Mouse (Mus musculus) neural tube, embryonic 14.5 days (tissue): Measurements from ENCODE around the gene Itgb2l. TPM values are rescaled to one million over a fixed set of nuclear protein-coding genes. Genes with fewer than 3 reads are reported as not detected.

ENCODE experiments used
- ATAC-seq: fragments of 200-750 bp; cut with Nextera tagmentation; 2 replicates; pipeline ENCODE4 v1.8.0; 2017; ENCODE audit warnings: low read depth, mild to moderate bottlenecking, moderate TSS enrichment, moderate library complexity
- H3K27ac ChIP-seq: fragments of 300-500 bp; sonication (generic); 2 replicates; pipeline ENCODE4 v1.5.1; 2014; ENCODE audit warnings: low read depth, mild to moderate bottlenecking, control low read depth, low read length, moderate library complexity, mixed read lengths
- H3K27me3 ChIP-seq: fragments of 300-500 bp; sonication (generic); 2 replicates; pipeline ENCODE4 v1.6.1; 2014; ENCODE audit warnings: low read length; ENCODE audit not compliant: control insufficient read depth, insufficient read depth
- H3K36me3 ChIP-seq: fragments of 300-500 bp; sonication (generic); 2 replicates; pipeline ENCODE4 v1.6.1; 2014; ENCODE audit warnings: low read length, mixed read lengths; ENCODE audit not compliant: control insufficient read depth, insufficient read depth
- H3K4me1 ChIP-seq: fragments of 300-500 bp; sonication (generic); 2 replicates; pipeline ENCODE4 v1.6.1; 2014; ENCODE audit warnings: low read length; ENCODE audit not compliant: control insufficient read depth, insufficient read depth
- H3K4me2 ChIP-seq: fragments of 300-500 bp; sonication (generic); 2 replicates; pipeline ENCODE4 v1.6.1; 2014; ENCODE audit warnings: mild to moderate bottlenecking, low read depth, low read length, control low read depth
- H3K4me3 ChIP-seq: fragments of 300-500 bp; sonication (generic); 2 replicates; pipeline ENCODE4 v1.5.1; 2014; ENCODE audit warnings: low read depth, low read length, control low read depth, mixed read lengths
- H3K9ac ChIP-seq: fragments of 300-500 bp; sonication (generic); replicated peaks from 2 replicates; pipeline ENCODE4 v1.6.1; 2014; ENCODE audit warnings: low read depth, mild to moderate bottlenecking, control low read depth, low read length, mixed read lengths
- H3K9me3 ChIP-seq: fragments of 300-500 bp; sonication (generic); 2 replicates; pipeline ENCODE4 v1.6.1; 2016; ENCODE audit warnings: low read length; ENCODE audit not compliant: control insufficient read depth
- WGBS: fragments of 180-500 bp; shearing (Covaris S2); extraction: QIAGEN DNeasy Blood & Tissue Kit; methylation state at CpG from one replicate; pipeline ENCODE4 v1.1.7; 2014; 5-methylcytosine and 5-hydroxymethylcytosine counted together
- polyA plus RNA-seq: library from polyadenylated mRNA; unstranded; fragments of >200 nt; fragmentation: Nextera tagmentation; extraction: Ambion mirVana; gene quantifications from 2 replicates; pipeline ENCODE4 v1.2.1, GENCODE M21; 2014

Itgb2l gene
- 0.15 TPM in 1 of 2 replicates, not detected in the other for polyA plus RNA-seq

- Histone ChIP-seq H3K9ac (no peak within 1 kb of the TSS), H3K27me3 (no peaks in the 10 kb centered on the region), H3K4me1 (no peaks in the 10 kb centered on the region; the same call in 1 of the 2 replicates), H3K9me3 (no peaks in the 10 kb centered on the region), H3K27ac (no peak within 1 kb of the TSS), H3K4me2 (no peak within 1 kb of the TSS), H3K36me3 (no peaks in the 10 kb centered on the region), H3K4me3 (no peak within 1 kb of the TSS)
- no peak for ATAC-seq
- WGBS: 89% methylated on average over 2 of the region's 2 CpGs
These were observed at the start of gene Itgb2l for GRCm38 (mm10) chr16:96443468-96443867. Gene Itgb2l (minus strand): TSS chr16:96443619.

DNA sequence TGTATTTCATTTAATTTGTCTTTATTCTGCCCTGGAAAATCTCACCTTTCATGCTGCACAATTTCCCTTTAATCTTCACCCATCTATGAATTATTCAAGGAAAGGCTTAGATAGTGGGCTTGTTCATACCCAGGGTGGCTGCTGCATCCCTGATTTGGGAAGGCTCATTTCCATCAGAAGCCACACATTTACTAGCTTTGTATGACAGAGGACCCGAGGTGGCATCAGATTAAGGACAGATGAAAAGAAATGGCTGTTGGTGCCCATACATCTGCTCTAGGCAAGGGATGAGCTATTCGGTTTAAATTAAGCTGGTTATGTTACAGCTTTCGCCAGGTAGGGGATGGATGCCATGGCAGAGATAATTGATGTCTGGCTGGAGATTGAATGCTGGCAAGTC, 48.1 kb upstream of the Itgb2l start:
- ATAC-seq: no peak
- H3K36me3 ChIP-seq: no peaks in the 10 kb centered on the region
- 70% methylated on average over 3 of the region's 3 CpGs for WGBS
- no peak overlapping the region for H3K4me2 ChIP-seq
- no peak overlapping the region for H3K9ac ChIP-seq
- H3K4me3 ChIP-seq: no peak overlapping the region
- H3K4me1 ChIP-seq: no peaks in the 10 kb centered on the region
- H3K27me3 ChIP-seq: no peaks in the 10 kb centered on the region
- no peaks in the 10 kb centered on the region for H3K9me3 ChIP-seq
- H3K27ac ChIP-seq: no peak overlapping the region

- Histone ChIP-seq H3K27me3 (no peaks in the 10 kb centered on the region), H3K9me3 (no peaks in the 10 kb centered on the region), H3K4me1 (no peaks in the 10 kb centered on the region), H3K36me3 (no peaks in the 10 kb centered on the region), H3K4me3 (no peak overlapping the region), H3K27ac (no peak overlapping the region), H3K9ac (no peak overlapping the region), H3K4me2 (no peak overlapping the region)
- WGBS: 74% methylated on average over 5 of the region's 5 CpGs
- no peak for ATAC-seq
These were observed 44.6 kb upstream of the Itgb2l start for GRCm38 (mm10) chr16:96488038-96488437.

DNA sequence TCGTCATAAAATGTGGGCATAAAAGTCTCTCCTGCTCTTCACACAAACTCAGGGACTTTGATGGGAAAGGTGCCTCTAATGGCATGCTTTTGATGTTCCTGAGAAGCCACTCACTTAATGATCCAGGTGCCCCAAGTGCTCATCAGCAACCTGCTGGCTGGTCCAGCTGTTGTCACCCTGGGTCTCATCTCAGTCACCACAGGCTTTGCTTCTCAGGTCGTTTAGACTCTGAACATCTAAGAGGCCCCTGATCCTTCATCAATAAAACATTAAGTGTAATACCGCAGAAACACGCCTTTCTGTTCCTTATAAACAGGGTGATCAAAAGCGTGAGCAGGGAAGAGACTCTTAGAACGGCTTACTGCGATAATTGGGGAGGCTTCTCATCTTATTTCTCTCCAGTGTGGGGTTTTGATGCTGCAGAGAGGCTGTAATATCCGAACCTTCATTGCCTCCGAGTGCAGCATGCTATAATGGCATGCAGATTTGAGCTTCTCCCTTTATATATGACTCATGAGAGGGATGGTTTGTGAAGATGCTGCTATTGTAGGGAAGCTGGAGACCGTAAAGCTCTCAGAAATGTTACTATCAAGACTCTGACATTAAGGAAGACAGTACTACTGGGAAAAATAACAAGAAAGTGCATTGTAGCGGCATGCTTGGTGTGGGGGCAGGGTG, 43.7 kb upstream of the Itgb2l start:
- Histone ChIP-seq H3K27ac (peak overlapping the region; percentile 35; the same call in 1 of the 2 replicates), H3K4me3 (no peak overlapping the region), H3K9me3 (no peaks in the 10 kb centered on the region), H3K27me3 (no peaks in the 10 kb centered on the region), H3K9ac (no peak overlapping the region), H3K36me3 (no peaks in the 10 kb centered on the region), H3K4me2 (no peak overlapping the region), H3K4me1 (no peaks in the 10 kb centered on the region)
- WGBS: 52% methylated on average over 11 of the region's 11 CpGs
- no peak for ATAC-seq

- Histone ChIP-seq H3K27me3 (no peaks in the 10 kb centered on the region), H3K36me3 (no peaks in the 10 kb centered on the region), H3K4me2 (no peak overlapping the region), H3K27ac (no peak overlapping the region), H3K9ac (no peak overlapping the region), H3K4me1 (no peaks in the 10 kb centered on the region), H3K9me3 (no peaks in the 10 kb centered on the region), H3K4me3 (no peak overlapping the region)
- ATAC-seq: no peak
- WGBS: 90% methylated on average over 4 of the region's 4 CpGs
These were observed 38.4 kb upstream of the Itgb2l start for GRCm38 (mm10) chr16:96481791-96482190.

DNA sequence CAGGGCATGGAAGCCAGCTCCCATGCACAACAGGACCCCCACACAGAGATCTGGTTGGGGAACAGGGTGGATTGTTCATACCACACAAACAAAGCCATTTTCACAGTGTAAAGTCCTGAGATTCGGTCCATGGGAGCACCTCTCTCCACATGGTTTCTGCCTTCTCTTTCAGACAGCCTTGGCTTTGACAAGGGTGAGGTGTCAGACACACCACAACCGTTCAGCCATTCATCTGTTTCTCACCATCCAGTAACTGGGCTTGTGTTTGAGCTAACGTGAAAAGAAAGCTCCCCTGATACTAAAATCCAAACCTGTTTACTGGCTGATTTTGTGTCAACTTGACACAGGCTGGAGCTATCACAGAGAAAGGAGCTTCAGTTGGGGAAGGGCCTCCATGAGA, 30.8 kb upstream of the Itgb2l start:
- no peak overlapping the region for H3K4me3 ChIP-seq
- no peaks in the 10 kb centered on the region for H3K36me3 ChIP-seq
- no peaks in the 10 kb centered on the region for H3K9me3 ChIP-seq
- 0 out of 2 replicates have a peak, but pooled peaks cover 6% of the 10 kb centered on the region for H3K4me1 ChIP-seq
- ATAC-seq: no peak
- no peak overlapping the region for H3K4me2 ChIP-seq
- 50% methylated on average over 3 of the region's 3 CpGs for WGBS
- no peak overlapping the region for H3K9ac ChIP-seq
- no peaks in the 10 kb centered on the region for H3K27me3 ChIP-seq
- no peak overlapping the region for H3K27ac ChIP-seq

- Histone ChIP-seq H3K27ac (peak overlapping the region; percentile 52; the same call in 1 of the 2 replicates), H3K4me2 (no peak overlapping the region), H3K36me3 (no peaks in the 10 kb centered on the region), H3K4me1 (0 out of 2 replicates have a peak, but pooled peaks cover 6% of the 10 kb centered on the region), H3K9ac (no peak overlapping the region), H3K9me3 (no peaks in the 10 kb centered on the region), H3K4me3 (no peak overlapping the region), H3K27me3 (no peaks in the 10 kb centered on the region)
- WGBS: 56% methylated on average over 7 of the region's 7 CpGs
- ATAC-seq: no peak
These were observed 29.4 kb upstream of the Itgb2l start for GRCm38 (mm10) chr16:96472816-96473215.

DNA sequence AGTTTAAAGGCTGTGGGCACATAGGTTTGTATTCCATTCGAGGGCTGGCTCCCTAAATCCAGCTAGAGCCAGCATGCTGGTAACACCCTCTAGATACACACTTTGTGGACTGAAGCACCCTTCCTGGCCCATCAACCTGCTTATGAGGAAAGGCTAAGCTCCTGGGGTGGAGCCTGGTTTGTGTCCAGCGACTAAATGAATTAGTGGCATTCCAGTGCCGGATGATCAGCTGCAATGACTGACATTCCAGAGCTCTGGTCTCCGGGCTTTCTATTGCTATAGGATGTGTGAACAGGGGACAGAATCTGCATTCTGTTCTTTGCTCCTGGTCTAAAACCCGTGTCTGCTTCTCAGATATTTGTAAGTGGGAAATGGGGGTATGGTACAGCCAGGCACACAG, 28.9 kb upstream of the Itgb2l start:
- 0 out of 2 replicates have a peak, but pooled peaks cover 6% of the 10 kb centered on the region for H3K4me1 ChIP-seq
- 48% methylated on average over 5 of the region's 5 CpGs for WGBS
- no peak for ATAC-seq
- H3K9ac ChIP-seq: no peak overlapping the region
- peak overlapping the region; percentile 52; the same call in 1 of the 2 replicates for H3K27ac ChIP-seq
- H3K9me3 ChIP-seq: no peaks in the 10 kb centered on the region
- no peak overlapping the region for H3K4me2 ChIP-seq
- H3K36me3 ChIP-seq: no peaks in the 10 kb centered on the region
- H3K4me3 ChIP-seq: no peak overlapping the region
- no peaks in the 10 kb centered on the region for H3K27me3 ChIP-seq

DNA sequence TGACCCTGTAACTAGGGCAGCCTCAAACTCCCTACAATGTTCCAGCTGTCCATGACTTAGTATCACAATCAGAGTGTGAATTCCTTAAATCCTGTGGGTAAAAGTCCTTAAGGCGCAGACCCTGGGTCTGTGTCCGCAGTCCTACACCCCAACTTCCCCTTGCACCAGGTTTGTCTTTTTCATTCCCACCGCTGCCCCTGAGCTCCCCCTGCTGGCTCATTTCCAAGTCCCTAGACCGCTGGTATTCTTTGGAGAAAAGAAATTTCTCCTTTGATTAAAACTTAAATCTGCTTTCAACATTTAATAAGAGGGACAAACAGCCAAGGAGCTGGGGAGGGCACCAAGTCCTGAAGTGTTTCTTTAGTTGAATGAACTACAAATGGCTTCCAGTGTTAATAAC, 26.2 kb upstream of the Itgb2l start:
- no peak overlapping the region for H3K9ac ChIP-seq
- no peaks in the 10 kb centered on the region for H3K36me3 ChIP-seq
- no peaks in the 10 kb centered on the region for H3K9me3 ChIP-seq
- no peak for ATAC-seq
- 0 out of 2 replicates have a peak, but pooled peaks cover 6% of the 10 kb centered on the region for H3K4me1 ChIP-seq
- no peaks in the 10 kb centered on the region for H3K27me3 ChIP-seq
- no peak overlapping the region for H3K4me2 ChIP-seq
- H3K4me3 ChIP-seq: no peak overlapping the region
- no peak overlapping the region for H3K27ac ChIP-seq
- 60% methylated on average over 4 of the region's 4 CpGs for WGBS
